Mouse (Mus musculus): ENCODE results near the gene Rfx8. TPM values are rescaled to one million over a fixed set of nuclear protein-coding genes. Genes with fewer than 3 reads are reported as not detected.

Gene Rfx8
- polyA plus RNA-seq, 1 experiment from 2014 or later, result 0.12 TPM

- Histone ChIP-seq H3K36me3 (no peaks in the 10 kb centered on the region), H3K9me3 (replicated peaks) (no peaks in the 10 kb centered on the region), H3K4me3 (no peak overlapping the region), H3K27me3 (replicated peaks) (peaks cover 6% of the 10 kb centered on the region; the same call in 1 of the 2 replicates), H3K4me2 (no peak overlapping the region), H3K9ac (no peak overlapping the region), H3K27ac (no peak overlapping the region), H3K4me1 (no peaks in the 10 kb centered on the region)
- WGBS (ENCODE audit: insufficient replicate concordance), result 8% methylated on average over 5 of the region's 5 CpGs
- no peak; the same call in 1 of the 2 replicates for ATAC-seq
Observed at GRCm38 (mm10) chr1:39636660-39637059, 84.1 kb downstream of the Rfx8 start.

- no peak overlapping the region for H3K9ac ChIP-seq
- no peaks in the 10 kb centered on the region for H3K4me1 ChIP-seq
- no peak overlapping the region for H3K4me2 ChIP-seq
- H3K27me3 ChIP-seq (replicated peaks), result peaks cover 6% of the 10 kb centered on the region; the same call in 1 of the 2 replicates
- no peaks in the 10 kb centered on the region for H3K9me3 ChIP-seq (replicated peaks)
- WGBS (ENCODE audit: insufficient replicate concordance), result 12% methylated on average over 5 of the region's 5 CpGs
- no peak overlapping the region for H3K4me3 ChIP-seq
- H3K27ac ChIP-seq, result no peak overlapping the region
- H3K36me3 ChIP-seq, result no peaks in the 10 kb centered on the region
- ATAC-seq, result no peak
Observed at GRCm38 (mm10) chr1:39636196-39636595, 84.6 kb downstream of the Rfx8 start.

GRCm38 (mm10) chr1:39628606-39629005, 92.2 kb downstream of the Rfx8 start:
- WGBS (ENCODE audit: insufficient replicate concordance), result 68% methylated on average over 9 of the region's 9 CpGs
- ATAC-seq, result no peak
- H3K4me2 ChIP-seq, result no peak overlapping the region
- no peaks in the 10 kb centered on the region for H3K36me3 ChIP-seq
- H3K27ac ChIP-seq, result no peak overlapping the region
- H3K27me3 ChIP-seq (replicated peaks), result no peaks in the 10 kb centered on the region
- no peaks in the 10 kb centered on the region for H3K9me3 ChIP-seq (replicated peaks)
- no peak overlapping the region for H3K4me3 ChIP-seq
- no peak overlapping the region for H3K9ac ChIP-seq
- no peaks in the 10 kb centered on the region for H3K4me1 ChIP-seq

- no peak overlapping the region for H3K4me2 ChIP-seq
- no peaks in the 10 kb centered on the region for H3K27me3 ChIP-seq (replicated peaks)
- H3K9me3 ChIP-seq (replicated peaks), result no peaks in the 10 kb centered on the region
- H3K36me3 ChIP-seq, result no peaks in the 10 kb centered on the region
- no peak overlapping the region for H3K27ac ChIP-seq
- ATAC-seq, result no peak
- WGBS (ENCODE audit: insufficient replicate concordance), result 26% methylated on average over 3 of the region's 3 CpGs
- no peak overlapping the region for H3K9ac ChIP-seq
- no peaks in the 10 kb centered on the region for H3K4me1 ChIP-seq
- H3K4me3 ChIP-seq, result no peak overlapping the region
Observed at GRCm38 (mm10) chr1:39625491-39625890, 95.3 kb downstream of the Rfx8 start.

GRCm38 (mm10) chr1:39623729-39624128, 97.1 kb downstream of the Rfx8 start:
- Histone ChIP-seq H3K4me1 (no peaks in the 10 kb centered on the region), H3K4me3 (no peak overlapping the region), H3K27ac (no peak overlapping the region), H3K4me2 (no peak overlapping the region), H3K9me3 (replicated peaks) (no peaks in the 10 kb centered on the region), H3K27me3 (replicated peaks) (no peaks in the 10 kb centered on the region), H3K9ac (no peak overlapping the region), H3K36me3 (no peaks in the 10 kb centered on the region)
- 36% methylated on average over 1 of the region's 1 CpGs for WGBS (ENCODE audit: insufficient replicate concordance)
- ATAC-seq, result no peak

GRCm38 (mm10) chr1:39623106-39623505, 97.7 kb downstream of the Rfx8 start:
- no peak for ATAC-seq
- H3K4me3 ChIP-seq, result no peak overlapping the region
- H3K27me3 ChIP-seq (replicated peaks), result no peaks in the 10 kb centered on the region
- H3K4me1 ChIP-seq, result no peaks in the 10 kb centered on the region
- no peaks in the 10 kb centered on the region for H3K36me3 ChIP-seq
- WGBS (ENCODE audit: insufficient replicate concordance), result 77% methylated on average over 5 of the region's 5 CpGs
- H3K4me2 ChIP-seq, result no peak overlapping the region
- H3K9ac ChIP-seq, result no peak overlapping the region
- no peak overlapping the region for H3K27ac ChIP-seq
- H3K9me3 ChIP-seq (replicated peaks), result no peaks in the 10 kb centered on the region

- no peak overlapping the region for H3K27ac ChIP-seq
Observed at GRCm38 (mm10) chr1:39618524-39618923, 102.3 kb downstream of the Rfx8 start.

GRCm38 (mm10) chr1:39615526-39615925, 105.3 kb downstream of the Rfx8 start:
- WGBS (ENCODE audit: insufficient replicate concordance), result 65% methylated on average over 6 of the region's 6 CpGs
- H3K27me3 ChIP-seq (replicated peaks), result peaks cover 10% of the 10 kb centered on the region
- no peak overlapping the region for H3K9ac ChIP-seq
- no peaks in the 10 kb centered on the region for H3K9me3 ChIP-seq (replicated peaks)
- no peak for ATAC-seq
- H3K4me3 ChIP-seq, result no peak overlapping the region
- no peak overlapping the region for H3K4me2 ChIP-seq
- no peak overlapping the region for H3K27ac ChIP-seq
- no peaks in the 10 kb centered on the region for H3K36me3 ChIP-seq
- H3K4me1 ChIP-seq, result peaks cover 10% of the 10 kb centered on the region

More at GRCm38 (mm10) chr1:39618524-39618923, 102.3 kb downstream of the Rfx8 start:
- Histone ChIP-seq H3K9ac (no peak overlapping the region), H3K36me3 (no peaks in the 10 kb centered on the region), H3K4me1 (peaks cover 10% of the 10 kb centered on the region), H3K4me3 (no peak overlapping the region), H3K4me2 (no peak overlapping the region), H3K9me3 (replicated peaks) (no peaks in the 10 kb centered on the region), H3K27me3 (replicated peaks) (peaks cover 10% of the 10 kb centered on the region)
- WGBS (ENCODE audit: insufficient replicate concordance), result 58% methylated on average over 8 of the region's 8 CpGs
- no peak for ATAC-seq

Other genes with a start within 250 kb of the Rfx8 start
- 4.9 and 5.0 TPM in 2 replicates for gene Tbc1d8, start 242.2 kb downstream of the Rfx8 start, polyA plus RNA-seq (2016; fragmentation: Nextera tagmentation; extraction: Ambion mirVana)
- gene Cnot11, start 186.0 kb downstream of the Rfx8 start, polyA plus RNA-seq (2016; fragmentation: Nextera tagmentation; extraction: Ambion mirVana), result 17.2 and 20.0 TPM in 2 replicates
- 25.6 and 27.3 TPM in 2 replicates for gene Rnf149, start 143.6 kb downstream of the Rfx8 start, polyA plus RNA-seq (2016; fragmentation: Nextera tagmentation; extraction: Ambion mirVana)
- not detected in 2 replicates for gene Creg2, start 69.5 kb downstream of the Rfx8 start, polyA plus RNA-seq (2016; fragmentation: Nextera tagmentation; extraction: Ambion mirVana)
- not detected in 2 replicates for gene Gm3646, start 84.3 kb upstream of the Rfx8 start, polyA plus RNA-seq (2016; fragmentation: Nextera tagmentation; extraction: Ambion mirVana)
- 8.8 and 9.7 TPM in 2 replicates for gene Map4k4, start 179.9 kb upstream of the Rfx8 start, polyA plus RNA-seq (2016; fragmentation: Nextera tagmentation; extraction: Ambion mirVana)